7 mouse cellular contexts compared by ENCODE assay signal in the genomic region with DNA sequence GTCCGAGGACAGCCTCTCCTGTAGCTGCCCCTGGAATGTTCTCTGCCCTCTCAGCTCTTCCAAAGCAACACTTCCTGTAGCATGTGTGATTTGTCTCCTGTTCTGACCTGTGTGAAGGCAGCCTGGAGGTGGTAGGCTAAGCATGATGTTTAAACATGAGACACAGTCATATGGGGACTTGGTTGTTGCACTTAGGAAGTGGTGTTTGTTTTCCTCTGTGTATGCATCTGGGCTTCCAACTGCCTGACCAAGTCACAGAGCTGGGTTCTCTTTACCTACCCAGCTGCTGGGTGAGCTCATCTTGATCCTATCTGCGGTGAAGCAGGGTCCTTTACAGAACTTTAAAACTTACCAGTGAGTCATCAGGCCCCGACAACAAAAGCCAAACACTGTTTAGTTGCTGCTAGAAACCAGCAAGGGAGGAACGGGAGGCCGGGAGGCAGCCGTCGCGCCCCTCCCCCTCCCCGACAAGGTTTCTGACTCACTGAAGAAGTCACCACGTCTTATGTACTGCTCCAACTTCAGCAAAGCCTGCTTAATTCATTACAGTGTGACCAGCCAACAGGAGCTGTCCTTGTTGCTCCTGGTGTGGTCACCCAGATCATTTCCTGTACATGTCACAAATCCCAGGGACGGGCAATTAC. TPM values are rescaled to one million over a fixed set of nuclear protein-coding genes. Genes with fewer than 3 reads are reported as not detected.
DNase-seq lines count a peak whose midpoint lies in the region; ATAC-seq and TF ChIP-seq lines count a peak whose summit lies in the region.

No protein-coding gene starts in this region.

- in situ Hi-C loops in ES-E14 (cut with MboI; ENCODE audit: low sequenced_read_pairs in 2 of 2, unreplicated experiment in 2 of 2), result no loop called here

- DNase-seq in ES-E14 (ENCODE audit: low read depth, low spot score), result peak; percentile 35
- DNase-seq in adrenal gland, adult 18-20 months (ENCODE audit: low spot score in 2 of 2), result peak; percentile 69 to 72
- peak; percentile 87 for DNase-seq in fibroblast of lung, adult 2 months (ENCODE audit: low read depth)
- DNase-seq in heart, postnatal 25 days (ENCODE audit: low spot score), result peak; percentile 69
- DNase-seq in limb, embryonic 10.5 days (ENCODE audit: low spot score), result peak; percentile 60
- DNase-seq in mesoderm, embryonic 11.5 days (ENCODE audit: low read depth, low spot score), result peak; percentile 66

- H3K4me2 ChIP-seq in stomach, embryonic 14.5 days (replicated peaks; ENCODE audit: low read depth, low read length), result peak overlapping the region; percentile 32

- WGBS in limb, embryonic 10.5 days, result 18% methylated on average over 11 of the region's 11 CpGs
- WGBS in stomach, embryonic 14.5 days, result 10% methylated on average over 11 of the region's 11 CpGs

- no peak overlapping the region for H3K4me3 ChIP-seq in ES-E14 (ENCODE audit: insufficient read depth in 1 of 2, low read depth in 1 of 2, low read length in 2 of 2, poor library complexity in 1 of 2, severe bottlenecking in 1 of 2)
- H3K4me3 ChIP-seq in limb, embryonic 10.5 days, result peak overlapping the region; percentile 29; the same call in 1 of the 2 replicates
- H3K4me3 ChIP-seq in stomach, embryonic 14.5 days (ENCODE audit: low read depth, low read length), result no peak overlapping the region

- no peaks in the 10 kb centered on the region for H3K9me3 ChIP-seq in ES-E14 (ENCODE audit: control insufficient read depth, insufficient read depth, low read depth, low read length)
- no peaks in the 10 kb centered on the region for H3K9me3 ChIP-seq in limb, embryonic 10.5 days (replicated peaks)
- H3K9me3 ChIP-seq in stomach, embryonic 14.5 days (ENCODE audit: control insufficient read depth, low read depth, low read length), result no peaks in the 10 kb centered on the region

- no peak overlapping the region for H3K27ac ChIP-seq in ES-E14 (ENCODE audit: insufficient read depth, low read depth, low read length, poor library complexity, severe bottlenecking)
- peak overlapping the region; percentile 76 for H3K27ac ChIP-seq in limb, embryonic 10.5 days
- H3K27ac ChIP-seq in stomach, embryonic 14.5 days (ENCODE audit: low read length), result peak overlapping the region; percentile 82; the same call in 1 of the 2 replicates

- peak; percentile 55; the same call in 1 of the 2 replicates for ATAC-seq in stomach, embryonic 14.5 days (ENCODE audit: insufficient number of reproducible peaks, insufficient read depth, low FRiP score, low read depth)

- no peaks in the 10 kb centered on the region for H3K27me3 ChIP-seq in limb, embryonic 10.5 days (ENCODE audit: low read depth, poor library complexity, severe bottlenecking)
- no peaks in the 10 kb centered on the region for H3K27me3 ChIP-seq in stomach, embryonic 14.5 days (ENCODE audit: control insufficient read depth, insufficient read depth, low read length)

- H3K9ac ChIP-seq in ES-E14 (ENCODE audit: insufficient read depth, low read depth, low read length, poor library complexity, severe bottlenecking), result peak overlapping the region; percentile 10; the same call in 1 of the 2 replicates
- no peak overlapping the region for H3K9ac ChIP-seq in stomach, embryonic 14.5 days (replicated peaks; ENCODE audit: low read depth, low read length)

- intact Hi-C loops in heart, postnatal 25 days (cut with DNase I), result no loop called here

- peaks cover 8 to 13% of the 10 kb centered on the region in 2 experiments; a peak in 3 of 4 replicates for H3K4me1 ChIP-seq in ES-E14 (ENCODE audit: control insufficient read depth in 2 of 2, insufficient read depth in 2 of 2, low read length in 2 of 2, poor library complexity in 1 of 2)
- H3K4me1 ChIP-seq in limb, embryonic 10.5 days, result peaks cover 15% of the 10 kb centered on the region
- peaks cover 11% of the 10 kb centered on the region; the same call in 1 of the 2 replicates for H3K4me1 ChIP-seq in stomach, embryonic 14.5 days (ENCODE audit: control insufficient read depth, insufficient read depth, low read length)

- no peaks in the 10 kb centered on the region for H3K36me3 ChIP-seq in ES-E14 (ENCODE audit: control insufficient read depth, insufficient read depth, low read length, poor library complexity, severe bottlenecking)
- no peaks in the 10 kb centered on the region for H3K36me3 ChIP-seq in limb, embryonic 10.5 days
- H3K36me3 ChIP-seq in stomach, embryonic 14.5 days (ENCODE audit: control insufficient read depth, insufficient read depth, low read length), result no peaks in the 10 kb centered on the region

TF ChIP-seq in ES-E14, 5 proteins besides CTCF, POLR2A, EP300 and RAD21:
- no peak for TF ChIP-seq ZC3H11A (IDR thresholded peaks at IDR 0.05; ENCODE audit: borderline replicate concordance, low read depth, low read length)
- TF ChIP-seq CHD2 (IDR thresholded peaks at IDR 0.05; ENCODE audit: low read depth, low read length), result no peak
- TF ChIP-seq HCFC1 (IDR thresholded peaks at IDR 0.05; ENCODE audit: borderline replicate concordance, insufficient read depth, low read length), result no peak
- no peak for TF ChIP-seq ZNF384 (IDR thresholded peaks at IDR 0.05; ENCODE audit: low read depth, low read length)
- no peak for TF ChIP-seq MAFK (IDR thresholded peaks at IDR 0.05; ENCODE audit: insufficient read depth, low read depth, low read length)

RNA-seq across cellular contexts. Expression of gene Wee1, which starts 12.8 kb away (rescaled TPM):
- total RNA-seq in ES-E14 (2012; rRNA removed), result 16.5 and 16.7 TPM in 2 replicates
- 1 to 10 TPM; 5.2 to 7.3 TPM for total RNA-seq in adrenal gland, adult 18-20 months (2021)
- 10 to 100 TPM in 1 of 2 experiments, 1 to 10 TPM in 1; 6.4 to 11.0 TPM for total RNA-seq in heart, postnatal 25 days (2021)
- 33.0 and 34.8 TPM in 2 replicates for polyA plus RNA-seq in limb, embryonic 10.5 days (2016; fragmentation: Nextera tagmentation; extraction: Ambion mirVana)
- polyA plus RNA-seq in stomach, embryonic 14.5 days (2014; fragmentation: Nextera tagmentation; extraction: Ambion mirVana), result 38.7 and 41.2 TPM in 2 replicates

RNA-seq across cellular contexts. Expression of gene Zfp143, which starts 48.1 kb away (rescaled TPM):
- total RNA-seq in ES-E14 (2012; rRNA removed), result 23.1 and 24.0 TPM in 2 replicates
- total RNA-seq in adrenal gland, adult 18-20 months (2021), result 10 to 100 TPM; 12.1 to 14.2 TPM
- total RNA-seq in heart, postnatal 25 days (2021), result 1 to 10 TPM; 8.9 to 10.0 TPM
- 23.8 and 27.5 TPM in 2 replicates for polyA plus RNA-seq in limb, embryonic 10.5 days (2016; fragmentation: Nextera tagmentation; extraction: Ambion mirVana)
- 15.2 and 18.2 TPM in 2 replicates for polyA plus RNA-seq in stomach, embryonic 14.5 days (2014; fragmentation: Nextera tagmentation; extraction: Ambion mirVana)

Comparison
In these comparisons a context has a peak if more than half of its experiments do, and no peak if none do; other contexts are left out.
1. DNase-seq: peak in every context shown above with its lines; median percentile 87 in fibroblast of lung, adult 2 months; 70 in adrenal gland, adult 18-20 months; 69 in heart, postnatal 25 days; 66 in mesoderm, embryonic 11.5 days; 60 in limb, embryonic 10.5 days; 35 in ES-E14.